Mouse (Mus musculus): ENCODE measurements around the gene Sesn2.

Sesn2 gene

DNA sequence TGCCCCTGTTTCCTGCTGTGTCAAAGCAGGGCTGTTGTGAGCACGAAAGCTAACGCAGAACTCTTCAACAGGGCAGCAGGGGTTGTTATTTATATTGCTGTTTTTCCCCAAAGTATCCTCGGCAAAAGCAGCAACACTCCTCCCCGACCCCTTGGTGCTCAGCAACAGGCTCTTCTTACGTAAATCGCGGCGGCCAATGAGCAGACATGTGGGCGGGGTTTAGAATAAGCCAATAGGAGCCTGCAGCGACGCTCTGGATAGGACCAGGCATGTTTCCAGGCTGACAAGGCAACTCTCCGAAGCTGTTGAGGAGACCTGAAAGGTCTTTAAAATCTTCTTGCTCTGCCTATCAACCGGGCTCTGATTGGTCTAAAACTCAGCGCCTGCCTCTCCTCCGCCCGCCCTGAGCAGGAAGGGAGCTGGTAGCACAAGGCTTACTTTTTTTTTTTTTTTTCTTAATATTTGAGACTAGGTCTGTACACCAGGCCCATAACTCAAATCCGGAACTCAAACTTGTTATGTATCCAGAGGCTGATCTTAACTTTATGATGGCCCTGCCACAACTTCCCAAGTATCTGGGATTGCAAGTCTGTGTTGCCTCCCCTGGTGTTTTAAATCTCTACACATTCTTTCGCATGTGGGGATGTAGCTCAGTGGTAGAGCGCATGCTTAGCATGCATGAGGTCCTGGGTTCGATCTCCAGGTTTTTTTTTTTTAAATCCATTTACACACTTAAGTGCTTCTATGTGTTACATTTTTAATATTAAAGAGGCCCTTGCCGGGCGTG lies 5.3 kb upstream of the Sesn2 start:
- intact Hi-C loops (cut with DNase I): loop anchor here (10.0 kb wide), 2 partner anchors 161 to 211 kb away; partner anchors contain the start of genes Rab42 and Rcc1

DNA sequence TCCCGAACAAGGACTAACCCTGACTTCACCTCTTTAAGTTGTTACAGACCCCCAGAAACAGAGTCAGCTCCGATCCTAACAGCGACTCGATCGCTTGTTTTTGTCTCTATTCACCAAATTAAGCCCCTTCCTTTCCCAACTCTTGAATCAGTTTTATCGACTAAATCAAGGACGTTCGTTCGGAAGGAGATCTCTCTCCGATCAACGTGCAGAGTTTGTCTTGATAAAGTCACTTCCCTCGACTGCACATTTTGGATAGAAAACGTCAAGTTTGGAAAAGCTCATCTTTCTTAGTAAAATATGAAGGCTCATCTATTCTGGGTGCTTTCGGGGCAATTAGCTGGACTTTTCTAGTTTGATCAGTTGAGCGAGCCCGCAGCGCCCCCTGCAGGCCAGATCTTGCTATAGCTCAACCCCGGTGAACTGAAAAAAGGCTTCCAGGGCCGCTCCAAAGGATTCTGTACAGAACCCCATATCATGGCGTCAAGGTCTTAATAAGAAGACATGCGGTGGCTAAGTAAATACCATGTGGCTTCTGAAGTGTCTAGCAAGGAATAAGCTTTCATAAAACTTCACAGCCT lies 4.3 kb upstream of the Sesn2 start:
- intact Hi-C loops (cut with DNase I): loop anchor here (5.0 to 10.0 kb wide), 3 partner anchors 92 to 210 kb away; partner anchors contain the start of genes Phactr4, Rab42 and Rcc1

DNA sequence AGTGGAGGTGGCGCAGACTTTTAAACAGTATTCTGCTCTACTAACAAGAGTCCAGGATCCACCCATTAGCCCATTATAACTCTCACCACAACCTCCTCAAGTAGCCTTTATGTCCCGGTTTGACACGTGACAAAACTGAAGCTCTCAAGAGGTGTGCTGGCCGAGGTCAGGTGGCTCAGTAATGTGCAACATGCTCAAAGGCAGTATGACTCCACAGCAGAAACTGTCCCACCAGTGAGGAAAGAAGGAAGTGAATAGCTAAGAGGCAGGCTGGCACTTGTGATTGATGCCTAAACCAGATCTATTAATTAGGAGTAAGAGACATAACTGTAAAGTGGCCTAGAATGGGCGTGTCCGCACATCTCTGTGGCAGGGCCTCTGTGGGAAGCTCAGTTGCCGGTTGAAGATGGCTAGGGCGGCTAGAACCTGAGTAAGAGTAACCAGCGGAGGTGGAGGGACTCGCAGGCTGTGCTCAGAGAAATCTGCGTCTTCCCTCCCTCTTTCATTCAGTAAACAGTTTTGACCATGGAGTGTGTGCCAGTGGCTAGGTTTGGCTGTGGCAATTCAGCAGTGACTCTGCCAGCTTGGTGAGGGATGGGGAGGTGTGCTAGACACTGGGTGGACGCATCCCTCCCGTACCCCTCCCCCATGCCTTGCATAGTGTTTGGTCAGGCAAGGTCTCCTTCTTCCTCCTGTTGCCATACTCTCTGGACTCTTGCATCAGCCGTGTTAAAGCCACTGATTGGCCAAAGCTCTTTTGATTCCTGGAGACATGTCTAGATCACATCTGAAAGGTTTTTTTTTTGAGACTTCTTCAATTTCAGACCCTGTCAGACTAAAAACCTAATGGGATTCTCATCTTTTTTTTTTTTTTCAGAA lies 3.3 kb upstream of the Sesn2 start:
- intact Hi-C loops (cut with DNase I): loop anchor here (5.0 to 10.0 kb wide), 3 partner anchors 91 to 209 kb away; partner anchors contain the start of genes Phactr4, Rab42 and Rcc1

DNA sequence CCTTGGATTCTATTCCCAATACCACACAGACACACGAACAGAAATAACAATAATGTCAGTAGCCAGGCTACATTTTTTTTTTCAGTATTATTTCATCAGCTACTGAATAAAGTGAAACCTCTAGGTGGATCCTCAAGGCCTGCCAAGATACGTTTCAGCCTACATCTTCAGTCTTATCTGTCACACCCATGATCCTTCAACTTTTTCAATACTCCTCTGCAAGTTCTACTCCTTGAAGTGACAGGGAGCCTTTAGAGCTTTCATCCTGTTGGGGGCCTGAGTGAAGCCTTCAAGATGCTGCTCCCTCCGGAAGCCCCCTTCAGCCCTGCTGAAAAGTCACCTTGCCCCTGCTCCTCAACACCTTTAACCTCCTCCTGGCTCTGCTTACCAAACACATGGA lies 1.8 kb upstream of the Sesn2 start:
- intact Hi-C loops (cut with DNase I): loop anchor here (5.0 to 10.0 kb wide), 3 partner anchors 90 to 207 kb away; partner anchors contain the start of genes Phactr4, Rab42 and Rcc1

DNA sequence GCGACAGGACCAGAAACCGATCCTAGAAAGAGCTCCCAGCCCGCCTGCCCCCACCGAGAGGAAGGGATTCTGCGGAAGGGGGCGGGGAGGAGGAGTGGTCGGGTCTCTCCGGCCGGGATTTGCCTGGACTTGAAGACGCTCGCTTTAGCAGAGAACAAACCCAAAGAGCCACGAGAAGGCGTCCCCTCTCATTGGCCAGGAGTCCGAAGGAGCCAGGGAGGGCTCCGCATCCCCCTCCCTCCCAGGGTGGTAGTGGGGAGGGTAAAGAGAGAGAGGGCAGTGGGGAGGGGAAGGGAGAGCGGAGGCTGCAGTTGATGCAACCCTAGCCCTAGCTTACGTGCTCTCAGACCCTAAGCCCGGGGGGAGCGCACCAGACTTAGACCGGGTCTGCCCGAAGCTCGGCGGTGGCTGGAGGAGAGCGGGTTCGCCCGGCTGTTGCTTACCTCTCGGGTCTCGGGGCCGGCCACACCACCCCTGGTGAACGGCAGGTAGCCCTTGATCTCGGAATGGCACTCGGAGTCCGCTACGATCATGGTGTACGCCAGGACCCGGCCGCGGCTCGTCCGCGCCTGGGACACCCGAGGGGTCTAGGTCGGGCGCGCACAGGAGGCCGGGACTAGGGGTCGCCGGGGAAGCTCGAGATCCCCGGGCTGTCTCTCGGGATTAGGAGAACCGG lies 542 bp downstream of the Sesn2 start:
- intact Hi-C loops (cut with DNase I): loop anchor here (5.0 to 10.0 kb wide), 4 partner anchors 42 to 205 kb away; partner anchors contain the start of genes Phactr4, Rab42 and Rcc1

DNA sequence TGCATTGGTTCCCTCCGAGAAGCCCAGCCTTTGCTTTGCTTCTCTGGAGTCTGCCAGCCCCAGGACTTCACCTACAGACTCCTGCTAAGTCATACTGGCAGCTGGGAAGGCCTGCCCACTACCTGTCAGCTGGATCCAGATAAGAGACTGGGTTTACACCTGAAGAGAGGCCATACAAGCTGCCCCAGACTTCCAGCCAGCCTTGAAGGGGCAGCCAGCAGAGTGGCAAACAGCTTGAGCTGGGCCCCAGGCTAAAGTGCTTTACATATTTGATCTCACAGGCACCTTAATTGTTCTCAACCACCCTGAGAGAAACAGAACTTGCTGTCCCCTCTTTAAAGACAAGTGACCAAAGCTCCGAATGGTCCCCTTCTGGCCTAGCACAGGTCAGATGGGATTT lies 3.1 kb downstream of the Sesn2 start:
- intact Hi-C loops (cut with DNase I): loop anchor here (5.0 kb wide), 1 partner anchor 40 kb away; no protein-coding TSS in a partner anchor

DNA sequence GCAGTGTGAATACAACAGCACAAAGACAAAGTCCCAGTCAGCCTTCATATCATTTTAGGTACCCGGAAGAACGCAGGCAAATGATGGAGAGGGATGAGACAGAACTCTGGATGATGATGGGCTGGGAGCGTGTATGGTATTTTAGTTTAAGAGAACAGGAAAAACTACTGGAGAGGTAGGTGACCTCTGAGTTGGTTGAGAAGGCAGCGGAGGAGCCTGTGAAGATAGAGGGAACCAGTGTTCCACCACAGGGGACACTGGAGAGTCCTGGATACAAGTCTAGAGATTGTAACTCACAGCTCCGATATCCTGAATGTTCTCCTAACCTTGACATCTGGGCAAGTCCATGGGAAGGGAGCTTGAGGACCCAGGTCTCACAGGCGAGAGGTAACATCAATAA lies 4.1 kb downstream of the Sesn2 start:
- intact Hi-C loops (cut with DNase I): loop anchor here (5.0 kb wide), 1 partner anchor 39 kb away; no protein-coding TSS in a partner anchor

DNA sequence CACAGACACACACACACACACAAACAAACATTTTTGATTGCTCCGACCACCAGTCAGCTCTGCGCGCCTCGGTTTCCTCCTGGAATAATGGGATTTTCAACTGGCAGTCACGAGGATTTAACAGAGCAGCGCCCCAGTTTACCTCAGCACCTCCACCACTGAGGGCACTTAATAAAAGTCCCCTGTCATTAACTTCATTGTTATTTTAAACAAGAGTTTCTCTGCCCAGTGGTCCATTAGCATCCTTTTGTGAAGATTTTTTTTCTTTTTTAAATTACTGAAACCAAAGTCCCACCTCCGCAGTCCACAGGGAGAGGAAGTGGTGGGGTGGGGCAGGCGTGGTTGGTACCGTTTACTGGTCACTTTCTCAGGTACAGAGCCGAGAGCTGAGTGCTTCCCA lies 4.5 kb downstream of the Sesn2 start:
- intact Hi-C loops (cut with DNase I): loop anchor here (5.0 kb wide), 1 partner anchor 38 kb away; no protein-coding TSS in a partner anchor

DNA sequence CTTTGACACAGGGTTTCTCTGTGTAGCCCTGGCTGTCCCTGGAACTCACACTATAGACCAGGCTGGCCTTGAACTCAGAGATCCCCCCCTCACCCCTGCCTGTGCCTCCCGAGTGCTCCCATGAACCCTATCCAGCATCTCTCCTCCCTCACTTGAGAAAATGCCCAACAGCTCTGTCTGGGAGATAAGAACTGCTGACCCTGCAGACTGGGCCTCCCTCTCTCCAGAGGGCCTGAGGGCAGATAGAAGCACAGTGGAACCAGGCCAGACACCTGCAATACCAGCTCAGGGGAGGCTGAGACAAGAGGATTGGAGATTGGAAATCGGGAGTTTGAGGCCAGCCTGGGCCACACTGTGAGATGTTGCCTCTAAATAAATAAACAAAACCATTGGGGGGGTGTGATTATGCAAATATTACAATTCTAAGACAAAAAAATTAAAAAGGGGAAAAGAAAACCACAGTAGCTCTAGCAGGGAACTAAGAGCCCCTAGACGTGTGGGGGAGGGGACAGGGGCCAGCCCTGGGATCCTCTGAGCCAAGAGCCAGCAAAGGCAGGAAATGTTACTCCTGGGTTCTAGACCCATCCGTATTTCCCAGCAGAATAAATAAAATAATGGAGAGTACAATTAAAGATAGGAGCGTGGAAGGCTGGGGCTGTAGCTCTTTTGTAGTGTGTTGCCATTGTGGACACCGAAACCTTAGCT lies 5.1 kb downstream of the Sesn2 start:
- intact Hi-C loops (cut with DNase I): loop anchor here (5.0 kb wide), 1 partner anchor 38 kb away; no protein-coding TSS in a partner anchor

DNA sequence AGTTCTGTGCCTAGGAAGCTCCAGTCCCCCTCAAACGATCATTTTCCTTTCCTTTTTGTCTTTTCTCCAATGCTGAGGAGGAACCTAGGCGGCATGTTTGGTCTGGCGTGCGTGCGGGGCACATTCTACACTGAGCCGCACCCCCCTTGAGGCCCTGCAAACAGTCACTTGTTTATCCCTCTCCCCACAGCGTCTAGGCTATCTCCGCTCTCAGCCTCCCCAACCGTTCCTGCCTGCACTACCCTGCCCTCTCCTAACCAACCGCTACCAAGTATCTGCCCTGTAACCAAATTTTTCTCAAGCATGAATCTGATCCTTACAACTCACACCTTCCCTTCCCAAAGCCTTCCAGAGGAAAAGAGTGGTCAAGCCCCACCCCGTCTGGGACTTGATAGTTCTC lies 7.0 kb downstream of the Sesn2 start:
- intact Hi-C loops (cut with DNase I): no loop called here

DNA sequence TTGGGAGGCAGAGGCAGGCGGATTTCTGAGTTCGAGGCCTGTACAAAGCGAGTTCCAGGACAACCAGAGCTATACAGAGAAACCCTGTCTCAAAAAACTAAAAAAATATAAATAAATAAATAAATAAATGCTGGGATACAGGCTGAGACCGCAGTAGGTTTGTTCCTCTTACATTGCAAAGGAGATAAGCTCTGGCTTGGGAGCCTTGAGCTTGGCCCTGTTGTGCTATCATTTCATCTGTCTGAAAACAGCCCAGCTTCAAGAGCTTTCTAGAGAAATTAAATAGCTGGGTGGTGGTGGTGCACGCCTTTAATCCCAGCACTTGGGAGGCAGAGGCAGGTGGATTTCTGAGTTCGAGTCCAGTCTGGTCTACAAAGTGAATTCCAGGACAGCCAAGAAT lies 8.7 kb downstream of the Sesn2 start:
- intact Hi-C loops (cut with DNase I): no loop called here

DNA sequence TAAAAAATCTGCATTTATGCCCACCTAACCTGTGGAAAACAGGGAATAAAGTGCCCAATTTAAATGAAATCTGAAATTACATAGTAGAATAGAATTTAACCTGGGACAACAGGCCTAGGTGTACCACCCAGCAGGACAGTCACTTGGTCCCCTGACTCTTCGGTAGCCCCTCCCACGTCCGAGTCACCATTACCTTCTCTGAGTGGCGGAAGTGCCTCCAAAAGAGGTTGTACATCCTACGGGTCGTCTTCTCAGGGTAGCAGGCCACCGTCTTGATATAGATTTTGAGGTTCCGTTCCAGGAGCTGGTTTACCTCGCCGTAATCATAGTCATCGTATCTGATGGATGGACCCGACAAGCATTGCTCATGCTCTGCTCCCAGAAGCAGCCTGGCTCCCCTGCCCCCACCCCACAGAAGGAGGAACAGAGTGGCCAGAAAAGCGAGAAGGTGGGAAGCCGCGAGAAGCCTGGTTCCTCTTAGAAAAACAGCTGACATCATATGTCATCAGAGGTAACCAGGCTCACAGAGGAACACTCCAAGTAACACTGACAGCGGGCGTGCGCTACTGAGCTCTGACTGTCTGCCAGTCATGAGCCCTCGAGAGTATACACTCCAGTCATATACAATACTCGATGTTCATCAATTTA lies 15.9 kb downstream of the Sesn2 start:
- intact Hi-C loops (cut with DNase I): no loop called here

DNA sequence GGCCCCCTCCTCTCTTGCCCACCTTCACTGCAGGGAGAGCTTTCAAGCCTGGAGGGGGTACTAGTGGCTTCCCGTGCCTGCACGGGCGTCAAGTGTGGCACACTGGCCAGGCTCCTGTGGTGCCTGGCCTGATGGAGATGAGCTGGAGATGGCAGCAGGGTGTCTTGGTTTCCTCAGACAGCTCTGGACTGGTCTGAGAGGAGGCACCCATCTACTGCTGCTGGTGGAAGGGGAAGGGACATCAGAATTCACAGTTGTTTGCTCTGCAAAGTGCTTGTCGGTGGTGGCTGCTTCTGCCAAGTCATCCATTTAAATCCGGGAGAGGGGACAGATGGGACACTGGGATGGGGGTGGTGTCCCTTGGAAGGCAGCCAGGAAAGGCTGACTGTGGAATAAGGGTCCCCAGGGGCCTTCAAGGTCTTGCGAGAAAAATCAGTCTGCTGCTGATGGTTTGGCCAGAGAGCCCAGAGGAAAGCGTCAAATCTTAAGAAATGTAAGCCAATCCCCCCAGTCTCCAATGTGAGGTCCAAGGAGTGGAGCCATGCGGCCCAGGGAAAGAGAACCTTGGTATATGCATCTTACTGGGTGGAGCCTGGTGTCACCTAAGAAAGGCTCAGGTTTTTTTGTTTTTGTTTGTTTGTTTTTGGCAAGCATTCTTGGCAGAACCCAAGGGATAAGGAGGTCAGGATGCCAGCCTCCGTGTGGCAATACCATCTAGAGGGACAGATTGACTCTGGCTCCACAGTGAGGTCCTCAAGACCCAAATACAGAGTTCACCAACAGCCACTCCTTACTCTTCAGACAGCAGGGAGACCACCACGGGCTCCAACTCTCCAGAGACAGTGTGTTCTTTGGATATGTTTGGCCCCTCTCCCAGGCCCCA lies 17.9 kb downstream of the Sesn2 start:
- intact Hi-C loops (cut with DNase I): no loop called here

DNA sequence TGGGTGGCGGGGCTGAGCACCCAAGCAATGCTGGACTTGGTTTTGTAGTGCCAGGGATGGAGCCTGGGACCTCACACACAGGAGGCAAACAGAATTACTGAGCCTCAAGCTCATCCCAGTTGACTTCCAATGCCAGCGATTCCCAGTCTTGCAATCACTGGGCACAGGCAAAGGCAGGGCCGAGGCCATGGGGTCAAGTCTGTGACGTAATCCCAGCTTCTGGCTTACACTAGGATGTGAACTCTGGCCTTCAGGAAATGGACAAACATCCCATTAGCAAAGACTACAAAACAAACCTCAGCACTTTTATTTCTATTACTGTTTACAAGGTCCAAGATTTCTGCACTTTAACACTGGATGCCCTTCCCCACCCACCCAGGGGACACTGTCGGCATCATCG lies 18.6 kb downstream of the Sesn2 start:
- intact Hi-C loops (cut with DNase I): no loop called here

DNA sequence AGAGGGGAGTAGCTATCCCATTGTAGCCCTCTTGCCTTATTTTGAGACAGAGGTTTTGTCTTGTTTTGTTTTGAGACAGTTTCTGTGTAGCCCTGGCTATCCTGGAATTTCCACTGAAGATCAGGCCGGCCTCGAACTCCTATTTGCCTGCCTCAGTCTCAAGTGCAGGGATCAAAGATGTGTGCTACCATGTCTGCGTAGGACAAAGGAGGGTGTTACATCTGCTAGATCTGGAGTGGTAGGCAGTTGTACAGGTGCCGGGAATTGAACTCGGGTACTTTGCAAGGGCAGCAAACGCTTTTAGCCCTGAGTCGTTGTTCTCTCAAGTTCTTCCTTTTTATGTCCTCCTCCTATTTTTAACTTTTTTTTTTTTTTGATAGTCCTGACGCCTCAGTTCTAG lies 19.2 kb downstream of the Sesn2 start:
- intact Hi-C loops (cut with DNase I): no loop called here

DNA sequence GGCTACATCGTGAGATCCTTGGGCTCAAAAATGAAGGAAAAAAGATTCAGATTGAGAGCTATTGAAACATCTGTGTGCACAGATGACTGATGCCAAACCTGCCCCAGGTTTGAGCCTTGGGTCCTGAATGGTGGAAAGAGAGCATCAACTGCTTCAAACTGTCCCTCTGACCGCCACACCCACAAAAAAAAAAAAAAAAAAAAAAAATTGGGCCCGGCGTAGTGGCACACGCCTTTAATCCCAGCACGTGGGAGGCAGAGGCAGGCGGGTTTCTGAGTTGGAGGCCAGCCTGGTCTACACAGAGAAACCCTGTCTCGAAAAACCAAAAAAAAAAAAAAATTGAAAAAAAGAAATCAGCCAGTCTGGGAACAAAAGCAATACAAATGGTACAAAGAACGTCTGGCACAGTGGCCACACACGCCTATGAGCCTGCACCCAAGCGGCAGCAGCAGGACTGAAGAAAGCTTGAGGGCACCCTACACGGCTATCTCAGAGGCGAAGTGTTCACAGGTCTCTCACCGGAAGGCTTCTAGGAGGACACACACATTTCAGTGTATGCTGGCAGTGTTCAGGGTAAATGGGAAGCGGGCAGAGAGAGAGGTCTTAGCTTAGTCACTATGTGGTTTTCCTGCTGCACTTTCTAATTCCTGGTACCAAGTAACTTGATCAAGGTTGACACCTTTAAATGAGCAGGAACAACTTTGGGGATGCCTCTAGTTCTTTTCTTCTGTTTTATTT lies 19.9 kb downstream of the Sesn2 start:
- intact Hi-C loops (cut with DNase I): no loop called here

DNA sequence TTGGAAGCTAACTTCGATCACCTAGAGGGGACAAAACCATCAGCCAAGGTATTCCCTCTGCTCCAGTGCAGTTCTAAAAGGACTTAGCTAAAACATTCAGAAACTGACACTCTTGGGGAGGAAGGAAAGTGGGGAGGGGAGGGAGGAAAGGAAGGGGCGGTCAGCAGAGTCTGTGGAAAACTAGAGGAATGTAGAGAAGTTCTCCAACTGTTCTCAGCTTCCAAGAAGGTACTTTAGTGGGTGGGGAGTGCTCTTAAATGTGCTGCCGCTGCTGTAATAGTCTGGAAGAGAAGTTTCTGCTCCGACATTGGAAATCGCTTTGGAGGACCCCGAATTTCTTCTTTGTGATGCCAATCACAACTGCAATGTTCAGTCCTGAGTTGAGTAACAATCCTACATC lies 21.3 kb downstream of the Sesn2 start:
- intact Hi-C loops (cut with DNase I): no loop called here

DNA sequence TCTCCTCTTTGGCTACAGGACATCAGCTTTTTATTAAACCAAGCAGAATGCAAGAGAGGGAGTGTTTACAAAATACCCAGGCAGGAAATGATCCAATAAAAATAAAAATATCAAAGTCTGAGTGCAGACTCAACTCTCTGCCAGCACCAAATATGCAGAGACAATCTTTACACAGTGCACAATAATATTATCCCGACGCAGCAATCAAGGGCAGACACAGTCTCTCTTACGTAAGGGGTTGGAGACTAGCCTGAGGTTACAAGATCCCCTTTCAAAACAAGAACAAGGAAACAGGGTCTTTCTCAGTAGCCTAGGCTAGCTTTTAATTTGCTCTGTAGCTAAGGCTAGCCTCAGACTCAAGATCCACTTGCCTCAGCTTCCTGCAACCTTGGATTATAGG lies 21.8 kb downstream of the Sesn2 start:
- intact Hi-C loops (cut with DNase I): no loop called here
